Mouse (Mus musculus) megakaryocyte-erythroid progenitor cell, adult 5-6 weeks (primary cell): Measurements from ENCODE around the gene Ngfr. TPM values are rescaled to one million over a fixed set of nuclear protein-coding genes. Genes with fewer than 3 reads are reported as not detected.

Source experiments
- ATAC-seq: replicated peaks from 2 replicates; pipeline ENCODE4 v1.8.0; 2016; ENCODE audit warnings: mild to moderate bottlenecking, inconsistent platforms; ENCODE audit not compliant: severe bottlenecking, poor library complexity, low FRiP score, low TSS enrichment
- total RNA-seq, 2 experiments: library from RNA; stranded (forward) in 1 of 2; stranded (reverse) in 1 of 2; fragments of 200-1000, 215-1000 nt in 1 of 2; fragments of >200 nt in 1 of 2; fragmentation: Nextera tagmentation in 1 of 2; gene quantifications; 2 replicates each; pipeline ENCODE4 v1.2.3; 2014 to 2017

The Ngfr gene
- total RNA-seq, 2 experiments from 2014 or later: not detected

DNA sequence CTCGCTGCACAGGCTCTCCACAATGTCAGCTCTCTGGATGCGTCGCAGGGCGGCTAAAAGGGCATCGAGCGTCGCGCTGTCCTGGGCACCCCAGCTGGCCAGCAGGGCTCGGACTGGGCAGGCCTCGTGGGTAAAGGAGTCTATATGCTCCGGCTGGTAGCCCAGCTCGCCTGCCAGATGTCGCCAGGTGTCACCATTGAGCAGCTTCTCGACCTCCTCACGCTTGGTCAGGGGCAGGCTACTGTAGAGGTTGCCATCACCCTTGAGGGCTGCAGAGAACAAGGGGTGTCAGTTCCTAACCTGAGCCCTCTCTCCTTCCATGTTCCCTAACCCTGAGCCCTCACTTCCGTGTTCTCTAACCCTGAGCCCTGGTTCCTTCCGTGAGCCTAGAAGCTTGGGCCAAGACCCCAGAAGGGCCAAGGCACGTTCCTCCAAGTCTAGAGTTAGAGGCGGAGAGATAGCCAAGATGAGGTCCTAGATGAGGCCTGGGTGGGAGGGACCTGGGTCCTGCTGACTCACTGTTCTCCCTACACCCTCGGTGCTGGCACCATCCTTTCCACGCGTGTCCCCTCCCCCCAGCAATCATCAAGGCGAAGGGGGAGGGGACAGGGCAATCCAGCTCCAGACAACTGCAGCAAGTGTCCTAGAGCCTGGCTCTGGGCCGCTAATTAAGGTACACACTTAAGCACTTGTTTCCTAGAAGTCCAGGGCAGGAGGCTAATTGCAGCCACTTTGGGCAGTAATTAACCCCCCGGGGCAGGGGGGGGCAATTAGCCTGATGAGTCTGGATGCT is 16.5 kb downstream of the Ngfr start:
- no peak for ATAC-seq

DNA sequence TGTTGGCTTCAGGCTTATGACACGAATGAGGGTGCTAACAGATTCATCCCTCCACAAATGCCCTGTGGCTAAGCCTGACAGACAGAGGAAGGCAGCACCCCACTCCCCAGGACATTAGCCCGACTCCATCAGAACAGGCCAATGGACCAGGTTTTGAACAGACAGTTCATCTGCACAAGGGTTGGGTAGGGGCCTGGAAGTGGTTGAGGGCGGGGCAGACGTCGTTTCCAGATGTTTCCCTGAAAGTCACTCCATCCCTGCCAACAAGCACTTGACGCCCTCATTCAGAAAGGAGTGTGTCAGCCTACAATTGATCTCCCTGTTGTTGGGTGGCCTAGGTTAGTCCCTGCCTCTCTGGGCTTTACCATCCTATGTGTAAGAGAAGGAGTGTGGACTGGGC is 17.6 kb downstream of the Ngfr start:
- no peak for ATAC-seq

DNA sequence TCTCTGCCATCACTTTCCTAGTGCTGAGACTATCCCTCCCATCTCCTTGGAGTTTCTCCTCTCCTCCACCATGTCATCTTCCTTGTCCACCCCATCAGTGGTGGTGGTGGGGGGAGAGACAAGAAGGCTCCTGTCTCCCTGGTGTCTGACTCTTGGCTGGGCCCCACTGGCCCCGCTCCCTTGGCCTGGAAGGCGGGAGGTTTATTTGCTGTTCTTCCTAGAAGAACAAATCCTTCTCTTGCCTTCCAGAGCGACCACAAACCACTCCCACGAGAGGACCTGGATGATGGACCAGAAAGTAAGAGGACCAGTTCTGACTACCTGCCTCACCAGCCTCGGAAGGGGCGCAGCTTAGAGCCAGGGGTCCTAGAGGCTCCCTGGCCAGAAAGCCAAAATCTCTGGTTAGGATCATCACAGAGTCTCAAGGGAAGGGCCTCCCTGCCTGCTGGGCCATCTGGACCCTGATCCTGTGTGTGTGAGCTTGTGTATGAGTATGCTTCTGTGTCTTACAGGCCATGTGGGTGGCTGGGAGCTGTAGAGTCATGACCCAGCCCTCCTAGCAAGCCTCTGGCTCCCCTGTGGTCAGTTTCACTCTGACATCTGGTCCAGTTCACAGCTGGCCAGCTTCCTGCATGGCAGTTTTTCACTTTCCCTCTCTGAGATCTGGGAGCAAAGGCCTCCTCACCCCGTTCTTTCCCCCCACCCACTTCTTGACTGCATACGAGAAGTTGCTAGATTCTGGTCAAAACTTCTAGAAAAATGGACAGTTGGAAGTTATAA is 19.4 kb downstream of the Ngfr start:
- no peak for ATAC-seq

DNA sequence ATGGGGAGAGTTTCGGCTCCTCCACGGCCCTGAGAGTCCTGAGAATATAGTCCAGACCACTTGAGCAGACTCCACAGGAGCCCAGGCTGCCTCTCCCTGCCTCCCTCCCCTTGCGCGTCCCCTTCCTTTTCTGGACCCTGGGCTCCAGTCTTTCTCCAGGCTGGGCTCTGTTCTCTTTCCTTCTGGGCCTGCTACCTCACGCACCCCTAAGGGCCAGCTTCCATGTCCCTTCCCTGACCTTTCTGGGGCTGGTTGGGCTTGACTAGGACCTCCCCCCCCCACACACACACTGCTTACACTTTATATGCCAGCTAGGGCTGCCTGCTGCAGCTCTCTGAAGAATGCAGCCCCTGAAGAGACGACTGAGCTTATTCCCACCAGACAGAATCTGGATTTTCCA is 20.2 kb downstream of the Ngfr start:
- no peak for ATAC-seq

DNA sequence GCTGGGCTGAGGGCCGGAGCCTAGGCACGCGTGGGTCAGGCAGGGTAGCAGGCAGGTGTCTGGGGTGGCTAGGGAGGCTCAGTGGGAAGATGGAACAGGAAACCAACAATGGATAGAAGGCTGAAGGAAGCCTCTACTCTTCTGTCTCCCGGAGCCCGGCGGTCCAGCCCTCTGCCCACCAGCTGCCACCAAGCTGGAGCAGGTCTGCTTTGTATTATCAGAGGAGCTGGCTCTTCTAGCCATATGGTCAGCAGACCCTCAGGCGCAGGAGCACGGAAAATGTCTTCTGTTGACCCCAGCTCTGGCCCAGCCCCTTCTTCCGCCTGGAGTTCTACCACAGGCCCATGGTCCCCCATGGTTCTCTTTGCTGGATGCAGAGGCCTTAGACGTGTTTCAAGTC is 22.2 kb downstream of the Ngfr start:
- no peak for ATAC-seq

DNA sequence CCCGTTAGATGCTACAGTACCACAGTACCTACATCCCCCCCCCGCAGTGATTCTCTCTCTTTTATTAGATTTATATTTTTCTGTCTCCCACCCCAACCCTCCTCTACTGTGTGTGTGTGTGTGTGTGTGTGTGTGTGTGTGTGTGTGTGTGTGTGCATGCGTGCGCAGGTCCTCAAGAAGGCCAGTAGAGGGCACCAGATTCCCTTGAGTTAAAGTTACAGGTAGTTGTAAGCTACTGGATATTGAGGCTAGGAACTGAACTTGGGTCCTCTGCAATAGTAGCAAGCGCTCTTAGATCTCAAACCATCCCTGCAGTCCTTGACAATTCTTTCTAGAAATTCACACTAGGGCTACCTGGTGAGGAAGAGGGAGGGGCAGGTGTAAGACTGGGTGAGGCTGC is 23.7 kb downstream of the Ngfr start:
- ATAC-seq: no peak

DNA sequence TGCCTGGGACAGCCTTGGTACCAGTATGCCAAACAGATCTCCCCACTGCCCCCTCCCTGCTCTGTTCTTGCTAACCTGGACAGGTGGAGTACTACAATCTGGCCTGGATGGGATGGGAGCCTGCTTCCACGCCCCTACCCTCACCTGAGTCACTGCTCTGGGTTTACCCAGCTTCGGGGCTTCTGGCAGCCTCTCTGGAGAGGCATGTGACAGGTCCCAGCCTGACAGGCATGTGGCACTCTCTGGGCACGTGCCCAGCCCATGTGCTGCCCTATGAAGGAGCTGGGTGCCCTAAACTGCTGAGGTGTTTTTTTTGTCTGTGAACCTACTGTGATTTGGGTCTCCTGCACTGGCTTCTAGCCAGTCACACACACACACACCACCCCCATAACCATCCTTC is 26.8 kb downstream of the Ngfr start:
- ATAC-seq: no peak

DNA sequence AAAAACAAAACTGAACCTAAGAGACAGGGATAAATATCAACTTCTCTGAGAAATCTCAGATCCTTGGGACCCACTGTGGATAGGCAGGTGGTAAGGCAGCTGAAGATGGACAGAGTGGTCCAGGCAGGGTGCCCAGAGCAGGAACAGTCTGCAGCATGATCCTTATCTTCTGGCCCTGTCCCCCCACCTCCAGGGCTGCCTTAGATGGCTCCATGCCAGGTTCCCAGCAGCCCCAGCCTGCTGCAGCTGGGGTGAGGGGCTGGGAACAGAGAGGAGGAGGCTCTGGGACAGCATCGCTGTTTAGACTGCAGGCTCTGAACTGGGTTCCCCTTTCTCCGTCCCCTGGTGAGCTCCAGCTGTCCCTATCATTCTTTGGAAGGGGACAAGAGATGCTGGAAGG is 27.8 kb downstream of the Ngfr start:
- no peak for ATAC-seq

DNA sequence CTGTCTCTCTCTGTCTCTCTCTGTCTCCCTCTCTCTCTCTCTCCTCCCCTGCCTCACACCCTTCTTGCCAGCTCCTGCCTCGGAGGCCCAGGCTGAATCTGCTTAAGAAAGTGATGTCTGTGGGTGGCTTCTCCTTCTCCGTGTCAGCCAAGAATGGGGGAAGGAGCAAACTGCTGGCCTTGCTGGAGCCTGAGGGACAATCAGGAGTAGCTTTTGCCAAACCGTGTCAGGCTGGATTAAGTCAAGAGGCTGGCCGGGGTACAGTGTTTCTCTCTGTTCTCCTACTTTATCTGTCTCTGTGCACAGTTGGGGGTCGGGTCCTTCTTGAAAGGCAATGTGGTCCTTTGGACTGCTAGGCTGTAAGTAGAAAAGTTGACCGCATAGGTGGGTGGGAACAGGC is 29.8 kb downstream of the Ngfr start:
- no peak for ATAC-seq

DNA sequence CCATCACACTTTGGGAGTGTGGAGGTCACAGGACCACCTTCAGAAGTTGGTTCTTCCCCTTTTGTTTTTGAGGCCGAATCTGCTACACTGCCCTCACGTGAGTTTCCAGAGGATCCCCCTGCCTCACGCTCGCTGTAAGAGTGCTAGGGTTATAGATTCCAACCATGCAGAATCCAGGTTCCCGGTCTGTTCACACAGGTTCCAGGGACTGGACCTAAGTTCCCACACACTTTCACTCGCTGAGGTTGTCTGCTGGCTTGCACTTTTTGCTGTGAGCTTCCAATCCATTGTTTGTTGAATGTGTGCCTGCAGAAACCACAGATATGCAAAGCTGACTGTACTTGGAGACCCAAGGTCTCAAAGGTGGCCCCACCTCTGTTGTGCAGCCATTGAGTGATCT is 30.5 kb downstream of the Ngfr start:
- no peak for ATAC-seq

DNA sequence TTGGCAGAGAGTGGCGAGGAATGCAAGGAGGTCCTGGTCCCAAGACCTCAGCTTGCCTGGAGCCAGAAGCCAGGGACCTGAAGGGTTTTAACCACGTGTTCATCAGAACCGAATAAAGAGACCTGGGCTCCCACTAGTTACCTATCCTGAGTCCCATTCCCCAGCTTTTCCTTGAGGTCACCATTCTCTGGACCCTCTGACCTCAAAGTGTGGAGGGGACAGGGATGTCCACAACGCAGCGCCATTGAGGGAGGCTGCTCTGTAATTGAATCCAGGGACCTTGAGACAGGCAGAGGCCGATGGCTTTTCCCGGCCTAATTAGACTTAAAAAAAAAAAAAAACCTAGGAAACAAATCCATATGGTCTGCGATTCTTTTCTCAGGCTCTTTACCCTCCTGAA is 32.3 kb downstream of the Ngfr start:
- no peak for ATAC-seq

DNA sequence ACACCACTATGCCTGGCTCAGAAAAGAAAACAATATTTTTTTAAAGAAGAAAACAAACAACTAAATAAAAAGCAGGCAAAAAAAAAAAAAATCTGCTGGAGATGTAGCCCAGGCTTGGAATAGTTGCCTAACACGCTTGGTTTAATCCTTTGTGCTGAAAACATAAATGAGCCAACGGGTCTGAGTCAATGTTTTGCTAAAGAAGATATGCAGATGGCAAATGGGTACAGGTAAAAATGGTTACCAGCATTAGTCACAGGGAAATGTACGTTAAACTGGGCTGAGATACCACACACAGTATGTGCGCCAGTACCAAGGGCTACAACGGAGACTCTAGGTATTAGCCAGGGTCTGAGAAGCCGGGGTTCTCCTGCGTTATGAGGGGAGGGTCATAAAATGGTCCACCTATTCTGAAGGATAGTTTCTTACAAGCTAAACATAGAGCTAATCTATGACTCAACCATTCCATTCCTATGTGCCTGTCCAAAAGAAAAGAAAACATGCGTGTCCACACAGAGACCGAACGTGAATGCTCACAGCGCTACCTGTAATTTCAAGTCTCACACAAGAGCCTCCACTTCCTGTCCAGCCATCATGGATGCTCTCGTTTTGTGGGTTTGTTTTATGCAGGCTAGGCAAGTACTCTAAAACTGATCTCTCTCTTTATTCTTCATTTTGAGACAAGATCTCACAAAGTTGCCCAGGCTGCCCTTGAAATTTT is 37.1 kb downstream of the Ngfr start:
- ATAC-seq: no peak

DNA sequence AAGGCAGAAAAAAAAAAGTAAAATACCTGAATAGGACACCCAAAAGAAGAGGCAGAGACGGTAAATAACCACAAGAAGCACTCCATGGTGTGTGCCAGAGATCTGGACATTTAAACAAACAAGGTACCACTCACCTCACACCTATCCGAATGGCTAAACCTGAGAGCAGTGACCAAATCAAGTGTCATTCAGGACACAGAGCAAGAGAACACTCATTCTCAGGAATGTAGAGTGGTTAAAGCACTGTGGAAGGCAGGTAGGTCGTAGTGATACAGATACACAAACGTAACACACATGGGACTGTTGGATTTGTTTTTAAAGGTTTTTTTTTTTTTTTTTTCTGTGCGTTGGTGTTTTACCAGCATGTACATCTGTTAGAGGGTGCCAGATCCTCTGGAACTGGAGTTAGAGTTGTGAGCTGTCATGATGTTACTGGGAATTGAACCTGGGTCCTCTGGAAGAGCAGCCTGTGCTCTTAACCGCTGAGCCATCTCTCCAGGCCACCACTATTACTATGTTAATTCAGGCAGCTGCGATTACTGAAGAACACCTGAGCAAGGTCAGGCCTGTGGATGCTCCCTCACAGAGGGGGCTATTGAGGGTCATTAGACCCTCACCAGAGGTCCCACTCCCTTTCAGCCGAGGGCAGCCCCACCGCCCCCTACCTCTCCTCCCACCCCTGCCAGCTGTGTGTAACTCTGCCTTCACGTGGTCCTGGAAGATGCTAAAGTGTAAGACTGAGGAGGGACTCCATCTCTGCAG is 41.3 kb downstream of the Ngfr start:
- no peak for ATAC-seq

DNA sequence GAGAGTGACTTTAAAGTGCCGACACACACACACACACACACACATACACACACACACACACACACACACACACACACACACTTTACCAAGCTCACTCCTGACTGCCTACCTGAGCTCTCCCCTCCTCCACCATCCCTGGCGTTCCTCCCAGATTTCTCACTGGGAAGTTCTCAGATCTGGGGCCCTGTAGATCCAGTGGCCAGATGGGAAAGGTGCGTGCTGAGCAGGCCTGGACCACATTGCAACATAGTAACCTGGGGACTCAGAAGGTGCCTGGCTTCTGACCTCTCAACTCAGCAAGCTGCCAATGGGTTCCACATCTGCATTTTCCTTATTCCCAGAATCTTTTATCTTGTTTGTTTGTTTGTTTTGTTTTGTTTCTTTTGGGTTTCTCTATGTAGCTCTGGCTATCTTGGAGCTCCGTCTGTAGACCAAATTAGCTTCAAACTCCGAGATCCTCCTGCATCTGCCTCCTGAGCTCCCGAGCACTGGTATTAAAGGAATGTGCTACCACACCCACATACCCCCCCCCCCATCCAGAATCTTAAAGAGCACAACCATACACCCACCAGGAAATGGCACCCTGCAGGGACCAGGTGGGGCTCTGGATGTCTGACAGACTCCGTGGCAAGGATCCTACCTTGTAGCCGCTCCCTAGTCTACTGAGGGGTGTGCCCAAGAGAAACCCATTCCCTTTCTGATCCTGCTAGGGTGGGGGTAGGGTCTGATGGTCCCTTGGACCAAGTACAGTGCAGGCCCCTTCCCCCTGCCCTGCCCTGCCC is 42.8 kb downstream of the Ngfr start:
- no peak for ATAC-seq

DNA sequence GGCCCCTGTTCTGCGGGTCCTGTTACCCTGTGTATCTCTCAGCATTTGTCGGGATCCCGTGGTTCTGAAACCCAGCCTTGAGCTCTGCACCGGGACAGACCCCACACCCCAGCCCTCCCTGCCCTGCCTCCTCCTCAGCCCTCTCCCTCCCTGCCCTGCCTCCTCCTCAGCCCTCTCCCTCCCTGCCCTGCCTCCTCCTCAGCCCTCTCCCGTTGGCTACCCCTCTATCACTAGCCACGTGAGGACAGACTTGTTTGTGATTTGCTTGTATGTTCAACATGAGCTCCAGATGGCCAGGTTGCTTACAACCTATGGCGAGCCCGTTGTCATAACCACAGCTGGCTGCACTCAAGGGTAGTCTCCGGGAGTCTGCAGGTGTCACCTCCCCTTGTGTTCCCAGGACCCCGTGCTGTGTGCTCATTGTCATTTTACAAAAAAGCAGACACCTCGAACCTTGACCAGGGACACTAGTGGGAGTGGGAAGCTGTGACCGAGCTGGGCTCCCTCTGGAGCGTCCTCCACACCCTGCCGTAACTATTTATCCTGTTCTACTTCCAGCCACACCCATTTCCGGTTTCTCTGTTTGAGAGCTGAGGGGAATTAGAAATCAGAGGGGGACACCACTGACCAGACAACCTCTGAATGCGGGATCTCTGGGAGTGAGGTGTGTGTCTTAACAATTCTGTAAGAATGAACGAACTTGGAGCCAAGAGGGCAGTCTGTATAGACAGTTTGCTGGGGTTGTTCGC is 46.7 kb downstream of the Ngfr start:
- ATAC-seq: no peak

DNA sequence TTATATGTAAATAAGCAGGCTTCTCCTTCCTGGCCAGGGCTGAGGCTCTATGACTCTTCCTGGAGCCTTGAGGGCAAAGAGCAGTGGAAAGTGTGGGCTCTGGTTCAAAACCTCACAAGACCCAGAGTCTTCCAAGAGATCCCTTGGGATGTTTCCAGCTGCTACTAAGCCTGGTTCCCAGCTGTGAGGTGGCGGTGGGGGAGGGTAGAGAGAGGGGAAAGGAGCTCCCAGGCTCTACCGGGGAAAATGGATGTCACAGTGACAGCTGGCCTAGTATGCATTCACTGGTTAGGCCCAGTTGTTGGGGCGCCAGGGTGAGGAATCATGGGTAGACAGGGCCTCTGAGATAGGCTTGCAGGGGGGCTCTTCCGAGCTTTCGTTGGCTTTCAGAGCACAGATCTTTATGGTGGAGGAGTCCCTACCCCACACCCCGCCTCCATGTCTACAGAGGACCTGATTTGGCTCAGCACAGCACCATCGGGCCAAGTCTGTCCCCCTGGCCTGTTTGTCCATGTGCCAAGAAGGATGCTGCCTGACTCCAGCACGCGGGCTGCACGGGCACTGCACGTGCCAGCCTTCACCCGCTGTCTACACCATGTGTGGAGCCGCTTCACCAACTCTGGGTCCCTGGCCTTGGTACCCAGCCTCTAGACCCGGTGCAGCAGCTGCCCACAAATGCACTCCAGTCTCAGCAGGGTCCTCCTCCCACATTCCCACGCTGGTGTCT is 49.0 kb downstream of the Ngfr start:
- no peak for ATAC-seq

DNA sequence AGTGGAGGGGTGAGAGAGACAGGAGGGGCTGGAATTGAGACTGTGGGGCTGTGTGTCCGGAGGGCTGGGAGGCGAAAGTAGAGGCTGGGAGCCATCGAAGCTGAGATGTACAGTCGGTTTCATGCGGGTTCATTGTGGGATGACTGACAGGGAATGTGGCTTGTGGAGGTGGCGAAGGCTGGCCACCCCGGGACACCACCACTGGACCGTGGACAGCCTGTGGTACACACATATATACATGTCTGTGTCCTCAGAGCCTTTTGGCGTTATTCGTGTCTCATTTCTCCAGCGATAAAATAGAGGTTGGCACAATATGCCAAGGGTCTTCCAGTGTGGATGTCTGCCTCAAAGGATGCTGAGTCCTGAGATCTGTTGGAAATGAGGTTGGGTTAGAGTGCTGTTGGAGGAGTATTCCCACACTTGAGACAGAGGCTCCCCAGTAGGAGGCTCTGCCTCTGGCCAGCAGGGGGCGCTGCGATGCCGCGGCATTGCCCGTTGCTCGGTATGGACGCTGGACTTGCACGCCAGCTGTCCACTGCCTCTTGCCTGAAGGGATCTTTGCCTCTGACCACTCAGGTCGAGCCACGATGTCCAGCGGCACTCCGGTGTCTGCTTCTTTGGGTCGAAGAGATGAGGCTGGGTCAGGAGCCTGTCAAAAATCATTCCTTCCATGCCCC is 53.9 kb downstream of the Ngfr start:
- ATAC-seq: peak; percentile 81
